Mouse (Mus musculus): ENCODE measurements around the gene Tmprss5.

The Tmprss5 gene

DNA sequence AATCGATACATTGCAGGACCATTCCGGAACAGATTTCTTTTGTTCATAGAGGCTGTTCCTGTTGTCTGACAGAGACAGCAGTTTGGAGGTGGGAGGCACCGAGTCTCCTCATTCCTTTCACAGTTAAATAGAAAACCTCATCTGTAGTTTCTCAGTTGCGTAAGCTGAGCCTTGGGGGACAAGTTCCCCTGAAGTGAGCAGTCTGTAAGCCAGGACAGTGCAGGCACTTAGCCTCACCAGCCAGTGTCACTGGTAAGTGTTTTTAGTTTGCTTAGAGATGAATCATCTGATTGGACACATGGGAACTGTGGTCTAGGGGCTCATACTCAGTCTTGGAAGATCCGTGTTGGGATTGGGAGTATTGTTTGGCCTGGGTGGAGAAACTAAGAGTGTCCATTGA is at the start of gene Tmprss5:
Gene Tmprss5, plus strand, starts transcription at position 154 of the 400 bp plus-strand sequence.
- no peak for DNase-seq

DNA sequence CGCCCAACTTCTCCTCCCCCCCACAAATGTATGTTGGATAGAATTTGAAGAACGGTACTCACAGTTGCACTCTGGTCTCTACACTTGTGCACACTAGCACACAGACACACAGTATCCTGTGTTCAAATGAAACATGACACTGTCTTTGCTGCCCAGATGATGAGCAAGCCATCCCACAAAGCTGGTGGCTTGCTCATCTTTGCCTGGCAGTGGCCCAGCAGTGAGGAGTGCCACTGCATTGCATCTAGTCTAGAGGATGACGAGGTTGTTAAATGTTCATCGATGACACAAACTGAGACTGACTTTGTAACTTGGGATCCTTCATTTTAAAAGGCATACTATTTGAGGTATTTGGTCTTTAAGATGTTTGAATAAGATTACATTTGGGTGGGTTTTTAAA is 46.3 kb upstream of the Tmprss5 start:
- DNase-seq = no peak

DNA sequence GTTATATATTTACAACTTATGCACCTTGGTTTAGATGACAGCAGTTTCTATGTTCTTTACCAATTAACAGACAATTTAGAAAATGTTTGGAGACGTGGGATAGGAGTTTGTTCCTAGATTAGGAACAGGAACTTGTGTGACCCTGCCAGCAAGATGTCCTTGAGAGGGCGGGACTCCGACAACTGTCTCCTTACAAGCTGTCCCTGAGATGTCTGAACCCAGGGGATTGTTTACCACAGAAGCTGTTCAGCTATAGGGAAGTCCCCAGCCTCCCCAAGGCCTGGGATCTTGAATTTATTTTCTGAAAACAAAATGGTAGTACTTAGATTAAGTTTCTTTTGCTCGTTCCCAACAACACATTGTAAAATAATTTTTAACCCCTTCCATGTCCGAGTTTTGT is 30.2 kb upstream of the Tmprss5 start:
- DNase-seq = no peak

DNA sequence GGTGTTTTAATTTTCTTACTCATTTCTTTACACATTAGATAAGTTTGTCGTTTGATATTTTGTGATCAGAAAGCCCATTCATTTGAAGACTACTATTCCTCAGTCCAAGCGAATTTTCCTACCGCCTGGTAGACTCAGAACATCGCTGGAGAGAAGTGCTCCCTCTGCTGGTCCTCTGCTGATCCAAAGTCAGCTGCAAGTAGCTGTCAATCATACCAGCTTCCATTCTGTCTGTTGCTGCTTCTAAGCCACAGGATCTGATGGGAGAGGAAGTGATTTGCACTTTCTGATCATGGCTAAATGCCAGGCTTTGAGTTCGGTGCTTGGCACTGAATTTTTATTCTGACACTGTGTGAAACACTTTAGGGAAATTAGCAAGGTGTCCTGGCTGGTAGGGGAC is 29.7 kb upstream of the Tmprss5 start:
- DNase-seq = peak; percentile 81

DNA sequence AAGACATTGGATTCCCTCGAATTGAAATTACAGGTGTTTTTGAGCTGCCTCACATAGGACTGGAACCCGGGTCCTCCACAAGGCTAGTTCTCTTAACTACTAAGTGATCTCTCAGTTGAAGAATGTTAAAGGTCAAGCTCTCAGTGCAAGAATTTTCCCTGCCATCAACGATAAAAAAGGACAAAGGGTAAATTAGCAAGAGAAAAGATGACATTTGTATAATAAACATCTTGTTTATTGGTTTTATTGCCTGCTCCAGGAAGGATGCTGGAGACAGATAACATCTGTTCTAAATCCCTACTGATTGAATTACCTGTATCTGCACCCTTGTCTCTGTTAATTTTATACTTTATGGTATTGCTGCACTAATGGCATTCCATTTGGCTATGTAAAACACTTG is 27.0 kb upstream of the Tmprss5 start:
- DNase-seq = no peak

DNA sequence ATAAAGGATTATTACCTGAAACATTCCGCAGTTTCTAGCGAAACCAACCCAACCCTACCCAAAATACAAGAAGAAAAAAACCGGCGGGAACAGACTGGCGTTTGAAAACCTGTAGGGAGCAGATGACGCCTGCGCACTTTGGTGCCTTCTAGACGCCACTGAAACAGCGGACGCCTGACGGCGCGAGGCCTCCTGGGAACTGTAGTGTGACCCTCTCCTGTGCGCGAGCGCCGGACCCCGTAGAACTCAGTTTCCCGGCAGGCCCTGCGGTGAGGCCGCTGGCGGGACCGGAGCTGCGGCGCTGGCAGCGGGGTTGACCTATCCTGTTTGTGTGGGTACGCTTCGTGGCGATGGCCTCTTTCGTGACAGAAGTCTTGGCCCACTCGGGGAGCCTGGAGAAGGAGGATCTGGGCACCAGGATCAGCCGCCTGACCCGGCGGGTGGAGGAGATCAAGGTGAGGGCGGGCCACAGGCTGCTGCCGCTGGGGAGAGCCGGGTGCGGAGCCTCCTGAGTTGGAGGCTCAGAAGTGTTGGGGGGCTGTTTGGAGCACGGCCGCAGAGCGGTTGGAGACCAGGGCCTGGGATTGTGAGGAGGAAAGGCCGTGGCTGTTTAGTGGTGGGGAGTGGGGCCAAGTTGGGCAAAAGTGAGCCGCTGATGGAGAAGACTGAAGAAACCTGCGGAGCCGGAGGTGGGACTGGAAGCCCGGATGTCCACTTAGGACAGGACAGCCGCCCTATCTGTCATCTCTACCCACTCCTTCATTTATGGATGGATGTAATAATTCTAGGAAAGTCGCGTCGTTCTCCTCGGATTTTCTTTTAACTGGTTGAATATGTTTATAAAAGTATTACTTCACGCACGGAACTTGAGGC is 25.5 kb upstream of the Tmprss5 start, which contains the start of gene Zw10:
Gene Zw10, plus strand, starts transcription at position 281 of the 873 bp plus-strand sequence.
- DNase-seq = peak; percentile 93

DNA sequence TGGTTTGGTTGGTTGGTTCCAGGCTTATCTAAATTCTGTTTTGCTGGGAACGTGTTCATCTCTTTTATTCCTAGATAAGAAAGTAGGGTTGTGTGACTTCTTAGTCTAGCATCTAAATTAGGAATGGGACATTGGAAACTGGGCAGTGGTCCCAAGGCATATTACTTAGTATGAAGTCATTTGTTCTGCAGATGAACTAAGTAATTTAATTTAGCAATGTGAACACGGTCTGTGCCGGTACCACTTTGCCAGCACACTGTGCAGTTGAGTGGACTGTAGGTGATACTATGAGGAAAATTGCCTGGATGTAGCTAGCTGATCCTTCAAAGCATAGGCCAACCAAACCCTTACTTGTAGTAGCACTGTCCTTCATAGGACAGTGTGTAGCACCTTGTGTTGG is 4.2 kb upstream of the Tmprss5 start:
- DNase-seq = no peak

DNA sequence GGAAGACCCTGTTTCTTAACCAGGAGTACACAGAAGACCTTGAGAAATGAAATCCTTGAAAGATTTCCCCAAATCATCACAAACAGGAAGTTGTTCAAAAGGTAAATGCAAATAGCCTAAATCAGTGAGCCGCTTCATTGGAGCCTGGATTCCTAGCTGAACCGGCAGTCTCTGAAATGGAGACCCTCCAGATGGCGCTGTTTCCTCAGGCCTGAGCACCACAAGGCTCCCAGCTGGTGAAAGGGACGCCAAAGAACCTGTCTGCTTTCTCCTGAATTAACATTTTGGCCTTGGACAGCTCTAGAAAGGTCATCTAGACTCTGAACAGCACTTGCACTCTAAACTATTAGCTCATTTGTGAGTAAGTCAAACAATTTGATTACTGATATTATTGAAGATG is 501 bp downstream of the Tmprss5 start:
- DNase-seq = peak; percentile 80

DNA sequence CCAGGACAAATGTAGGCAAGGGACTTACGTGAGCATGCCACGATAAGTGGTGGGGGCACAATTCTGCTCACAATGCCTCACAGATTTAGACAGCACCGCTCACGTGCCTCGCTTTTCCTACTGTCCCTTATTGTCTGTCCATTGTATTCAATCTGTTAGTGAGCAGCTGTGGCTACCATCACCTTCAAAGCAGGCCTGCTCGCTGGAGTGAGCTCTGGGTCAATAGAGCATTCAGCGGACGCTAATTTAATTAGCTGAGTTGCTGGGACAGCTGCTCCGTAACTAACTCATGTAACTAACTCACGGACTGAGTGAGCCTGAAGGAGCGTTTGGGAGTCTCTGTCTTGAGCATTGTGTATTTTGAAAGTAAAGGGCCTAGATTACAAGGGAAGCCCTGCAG is 6.3 kb downstream of the Tmprss5 start:
- no peak for DNase-seq

DNA sequence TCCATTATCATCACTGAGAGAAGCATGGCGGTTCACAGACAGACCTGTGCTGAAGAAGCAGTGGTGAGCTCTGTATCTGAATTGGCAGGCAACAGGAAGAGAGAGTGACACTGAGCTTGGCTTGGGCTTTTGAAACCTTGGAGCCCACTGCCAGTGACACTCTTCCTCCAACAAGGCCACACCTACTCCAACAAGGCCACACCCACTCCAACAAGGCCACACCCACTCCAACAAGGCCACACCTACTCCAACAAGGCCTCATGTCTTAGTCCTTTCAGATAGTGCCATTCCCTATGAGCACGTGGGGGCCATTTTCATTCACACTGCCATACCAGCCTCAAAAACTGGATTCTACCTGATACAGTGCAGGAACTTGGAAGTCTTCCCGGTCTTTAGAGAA is 17.8 kb downstream of the Tmprss5 start:
- no peak for DNase-seq

DNA sequence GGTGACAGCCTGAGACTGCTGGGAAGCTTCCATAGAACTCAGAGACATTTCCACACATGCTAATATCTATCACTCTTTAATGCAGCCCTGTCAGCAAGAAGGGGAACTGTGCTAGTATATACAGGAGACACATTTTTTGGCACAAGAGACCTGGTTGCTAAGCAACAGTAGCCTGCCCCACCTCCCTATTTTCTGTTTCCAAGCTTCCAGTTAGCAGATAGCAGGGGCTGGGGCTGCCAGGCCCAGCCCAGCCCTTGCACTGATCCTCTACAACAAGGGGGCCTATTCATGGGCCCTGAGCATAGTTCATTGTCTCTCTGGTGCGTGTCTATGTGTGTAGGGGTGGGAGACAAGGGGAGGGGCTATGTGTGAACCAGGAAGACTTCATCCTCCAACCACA is 21.3 kb downstream of the Tmprss5 start:
- DNase-seq = no peak

DNA sequence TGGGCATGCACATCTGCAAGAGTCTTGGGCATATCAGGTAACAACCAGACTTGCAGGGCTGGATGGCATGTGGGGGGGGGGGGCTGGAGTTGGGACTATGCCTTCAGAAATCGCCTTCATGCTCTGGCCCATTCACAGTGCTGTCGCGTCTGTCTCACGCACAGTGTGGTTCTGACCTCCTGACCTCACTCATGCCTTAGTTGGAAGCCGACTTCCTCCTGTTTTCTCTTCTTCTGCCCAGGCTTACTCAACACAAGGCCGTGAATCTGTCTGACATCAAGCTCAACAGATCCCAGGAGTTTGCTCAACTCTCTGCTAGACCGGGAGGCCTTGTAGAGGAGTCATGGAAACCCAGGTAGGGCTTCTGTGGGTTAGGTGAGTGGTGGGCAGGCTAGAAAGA is 28.0 kb downstream of the Tmprss5 start:
- no peak for DNase-seq

DNA sequence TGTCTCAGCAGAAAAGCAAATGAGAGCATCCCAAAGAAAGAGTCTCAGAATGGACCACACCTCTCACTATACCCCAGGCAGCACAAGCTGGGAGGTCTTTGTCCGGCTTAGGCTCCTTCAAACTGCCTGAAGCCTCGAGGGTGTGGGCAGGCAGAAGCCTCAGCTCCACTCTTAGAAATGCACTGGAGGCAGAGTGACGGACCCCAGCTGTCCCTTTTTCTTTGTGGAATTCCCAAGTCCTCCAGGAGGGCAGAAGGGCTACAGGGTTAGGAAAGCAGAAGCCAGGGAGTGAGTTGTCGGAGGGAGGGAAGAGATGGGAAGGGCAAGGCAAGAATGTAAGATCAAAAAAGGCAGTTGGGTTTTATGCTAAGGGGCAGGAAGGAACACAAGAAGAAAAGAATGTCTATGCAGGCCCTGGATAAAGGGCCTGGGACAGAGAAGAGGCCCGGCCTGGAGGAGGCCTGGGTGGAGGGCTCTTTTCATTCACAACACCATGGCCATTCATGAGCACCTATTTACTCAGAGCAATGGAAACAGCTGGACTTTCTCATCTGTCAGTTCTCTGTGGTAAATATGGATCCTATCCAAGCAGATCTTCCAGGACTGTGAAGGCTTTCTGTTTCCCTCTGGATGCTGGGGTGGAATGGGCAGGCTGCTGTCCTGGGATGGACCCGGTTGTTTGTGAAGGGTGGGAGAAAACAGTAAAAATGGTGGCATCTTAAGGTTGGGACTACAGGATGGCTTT is 29.6 kb downstream of the Tmprss5 start:
- DNase-seq = no peak

DNA sequence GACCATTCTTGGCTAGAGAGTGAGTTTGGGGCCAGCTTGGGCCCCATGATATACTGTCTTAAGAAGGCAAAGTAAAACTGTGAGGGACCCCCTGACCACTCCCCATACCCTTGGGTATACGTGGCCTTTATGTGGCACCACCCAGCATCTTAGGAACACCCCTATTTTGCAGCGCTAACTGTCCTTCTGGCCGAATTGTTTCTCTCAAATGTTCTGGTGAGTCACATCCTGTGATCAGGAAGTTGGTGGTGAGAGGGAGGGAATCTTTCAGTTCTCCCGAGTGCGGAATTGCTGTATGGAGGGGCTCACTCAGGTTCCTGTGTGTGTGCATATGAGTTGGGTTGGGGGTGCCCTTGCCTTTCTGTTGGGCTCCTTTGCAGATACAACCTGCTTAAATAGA is 30.2 kb downstream of the Tmprss5 start:
- DNase-seq = no peak

DNA sequence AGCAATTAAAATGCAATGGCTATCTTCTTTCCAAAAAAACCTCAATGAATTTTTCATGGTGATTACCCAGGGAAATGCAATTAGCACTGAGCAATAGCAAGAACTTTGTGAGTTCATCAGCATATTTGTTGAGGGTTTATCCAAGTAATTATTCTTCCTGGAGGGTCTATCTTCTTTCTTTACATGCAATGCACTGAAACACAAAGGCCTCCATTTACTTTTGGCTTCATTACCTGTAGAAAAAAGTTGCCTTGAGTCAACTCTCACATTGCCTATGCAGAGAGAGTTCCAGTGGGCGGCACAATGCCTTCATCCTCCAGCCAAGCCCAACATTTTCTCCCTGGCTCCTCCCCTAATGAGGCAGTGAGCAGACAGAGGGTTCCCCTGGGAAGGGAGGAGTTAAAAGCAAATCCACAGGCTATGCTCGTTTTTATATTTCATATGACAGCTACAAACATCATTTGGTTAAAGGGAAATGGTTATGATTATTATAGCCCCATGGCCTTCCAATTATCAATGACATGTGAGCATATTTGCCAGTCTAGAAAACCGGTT is 37.3 kb downstream of the Tmprss5 start:
- no peak for DNase-seq

DNA sequence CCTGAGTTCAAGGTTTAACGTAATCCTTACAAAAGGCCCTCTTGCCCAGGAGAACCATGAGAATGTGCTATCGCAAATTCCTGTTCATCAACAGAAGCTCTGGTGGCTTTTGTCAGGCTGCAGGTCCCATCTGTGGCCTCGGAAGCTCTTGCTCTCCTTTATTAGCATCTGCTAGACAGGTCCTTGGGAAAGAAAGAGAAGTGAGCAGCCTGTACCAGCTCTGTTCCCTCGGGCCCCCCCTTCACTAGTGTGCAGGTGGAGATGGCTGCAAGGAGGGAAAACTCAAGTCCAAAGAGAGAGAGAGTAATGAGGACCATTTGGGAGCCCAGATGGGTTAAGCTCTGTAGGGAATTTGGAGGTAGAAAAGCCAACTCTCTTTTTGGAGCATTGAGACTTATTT is 38.7 kb downstream of the Tmprss5 start:
- DNase-seq = no peak

DNA sequence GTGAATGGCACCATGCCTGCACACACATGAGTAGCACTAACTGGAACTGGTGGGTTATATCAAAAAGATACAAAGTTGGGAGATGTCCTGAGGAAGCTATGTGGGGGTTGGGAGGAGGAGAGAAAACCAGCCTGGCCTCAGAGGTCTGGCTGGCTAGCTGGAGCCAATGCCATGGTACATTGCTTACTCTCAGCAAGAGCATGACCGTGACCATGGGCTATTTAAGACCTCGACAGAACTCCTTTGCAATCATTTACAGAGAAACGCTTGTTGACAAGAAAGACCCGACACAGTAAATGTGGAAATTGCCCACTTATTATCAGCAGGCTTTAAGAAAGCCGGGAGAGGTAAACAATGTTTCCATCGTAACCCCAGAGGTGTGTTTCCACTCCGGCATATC is 44.6 kb downstream of the Tmprss5 start:
- no peak for DNase-seq

DNA sequence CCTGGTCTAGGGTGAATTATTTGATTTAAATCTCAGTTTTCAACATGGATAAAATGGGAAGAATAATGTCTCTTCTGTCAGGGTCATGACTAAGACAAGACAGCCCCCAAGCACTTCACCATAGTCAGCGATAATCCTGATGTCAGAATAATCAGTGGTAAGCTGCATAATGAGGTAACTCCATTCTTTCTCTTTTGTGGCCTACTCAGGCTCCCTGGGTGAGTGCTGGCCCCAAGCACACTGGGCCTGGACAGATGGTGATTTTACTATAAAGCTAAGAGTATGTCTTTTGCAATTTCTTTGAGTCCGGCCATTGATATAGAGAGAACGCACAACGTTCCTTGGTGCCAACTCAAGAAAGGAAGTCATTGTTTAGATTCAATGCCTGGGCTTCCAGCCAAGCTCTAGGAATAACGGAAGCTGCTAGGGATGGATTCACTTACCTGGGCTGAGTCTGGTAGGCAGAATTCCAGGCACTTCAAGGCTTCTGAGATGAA is 49.5 kb downstream of the Tmprss5 start:
- DNase-seq = no peak

DNA sequence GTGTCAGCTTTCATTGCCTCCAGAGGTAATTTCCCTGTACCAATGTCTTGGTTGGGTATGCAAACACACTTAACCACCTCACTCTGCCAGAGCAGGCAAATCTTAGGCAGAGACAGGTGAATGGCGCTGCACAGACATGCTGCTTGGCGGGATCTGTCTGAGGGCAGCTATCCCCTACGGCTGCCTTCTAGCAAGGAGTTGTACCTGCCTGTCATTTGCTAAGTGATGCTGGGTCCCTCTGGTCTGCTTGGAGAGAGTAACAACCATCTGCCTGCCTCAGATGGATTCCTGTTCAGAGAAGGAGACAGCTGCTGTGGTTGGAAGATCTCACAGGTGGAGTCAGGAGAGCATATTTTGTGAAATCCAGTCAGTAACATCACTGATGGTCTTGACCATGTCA is 62.8 kb downstream of the Tmprss5 start:
- no peak for DNase-seq

DNA sequence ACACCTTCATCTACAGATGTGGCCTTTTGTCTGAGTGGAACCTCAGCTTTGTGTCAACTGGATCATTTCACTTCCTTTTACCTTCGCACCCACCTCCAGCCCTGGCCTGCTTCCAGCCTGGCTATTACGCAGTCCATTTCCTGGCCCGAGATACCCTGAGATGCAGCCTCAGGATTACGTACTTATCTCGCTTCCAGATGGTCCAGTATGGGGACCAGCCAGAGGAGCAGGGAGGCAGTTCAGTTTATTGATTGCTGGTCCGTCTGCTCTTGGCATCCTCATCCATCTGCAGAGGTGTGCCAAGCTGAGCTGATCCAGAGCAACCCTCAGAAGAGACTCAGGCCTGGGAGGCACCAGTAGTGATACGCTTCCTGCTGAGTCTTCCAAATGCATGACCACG is 64.7 kb downstream of the Tmprss5 start:
- DNase-seq = no peak

DNA sequence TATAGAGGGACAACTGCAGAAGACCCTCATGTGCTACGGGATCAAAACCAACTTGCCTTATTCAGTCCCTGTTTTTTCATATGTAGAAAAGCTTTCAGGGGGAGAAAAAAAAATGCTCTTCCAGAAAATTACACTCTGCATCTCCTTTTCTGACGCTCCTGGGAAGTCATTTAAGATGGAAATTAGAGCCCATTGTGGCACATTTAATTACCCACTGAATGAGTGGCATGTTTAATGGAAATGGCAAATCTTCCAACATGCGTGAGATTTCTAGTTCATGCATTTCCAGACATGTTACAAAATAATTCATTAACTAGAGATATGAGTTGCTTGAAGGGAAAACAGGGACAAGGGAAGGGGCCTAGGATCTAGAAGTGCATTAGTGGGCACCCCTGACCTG is 66.0 kb downstream of the Tmprss5 start:
- no peak for DNase-seq

All from thymus, postnatal 4 days (tissue).